Mouse (Mus musculus) CH12.LX (cell line): Measurements from ENCODE around the gene 1700093K21Rik. TPM values are rescaled to one million over a fixed set of nuclear protein-coding genes. Genes with fewer than 3 reads are reported as not detected.
"Not testable (repeated sequence)": the region's sequence is repeated elsewhere in the genome, so short reads cannot be mapped to it uniquely, and the experiment has no call there.

Experiments used
- DNase-seq: peaks from one replicate; pipeline ENCODE4 v3.0.0-alpha.2; 2013; ENCODE audit errors: extremely low read depth
- H3K27ac ChIP-seq: 2 replicates; pipeline ENCODE4 v1.5.1; 2012; ENCODE audit warnings: low read depth, mild to moderate bottlenecking, control low read depth, moderate library complexity; ENCODE audit not compliant: insufficient read depth
- H3K27me3 ChIP-seq: replicated peaks from 2 replicates; pipeline ENCODE3; 2012; ENCODE audit warnings: inconsistent platforms
- H3K36me3 ChIP-seq, 2 experiments: replicated peaks in 1 of 2; 2 replicates each; pipeline versions ENCODE3 to v1.6.1; 2012; ENCODE audit warnings: inconsistent platforms in 1 of 2, low read length in 1 of 2, mild to moderate bottlenecking in 1 of 2, mixed read lengths in 1 of 2, moderate library complexity in 1 of 2; ENCODE audit not compliant: control insufficient read depth in 1 of 2, insufficient read depth in 1 of 2
- H3K4me1 ChIP-seq, 2 experiments: 2 replicates each; pipeline ENCODE4 v1.6.1; 2012; ENCODE audit warnings: inconsistent platforms in 1 of 2, moderate library complexity in 1 of 2; ENCODE audit not compliant: insufficient read depth in 2 of 2, control insufficient read depth in 1 of 2
- H3K4me2 ChIP-seq: 2 replicates; pipeline ENCODE4 v1.6.1; 2012; ENCODE audit warnings: low read depth, mild to moderate bottlenecking, control low read depth; ENCODE audit not compliant: poor library complexity, insufficient read depth, severe bottlenecking
- H3K4me3 ChIP-seq, 3 experiments: fragments of 150-350 bp in 1 of 3; sonication (generic) in 1 of 3; replicated peaks in 1 of 3; 2 replicates each; pipeline versions ENCODE3 to v1.5.1; 2011 to 2012; ENCODE audit warnings: low read depth in 2 of 3, low read length in 2 of 3, mild to moderate bottlenecking in 2 of 3, moderate library complexity in 2 of 3, control low read depth in 1 of 3, improper control_type of control experiment in 1 of 3, inconsistent platforms in 1 of 3, mixed read lengths in 1 of 3; ENCODE audit not compliant: poor library complexity in 1 of 3
- H3K79me2 ChIP-seq: replicated peaks from 2 replicates; pipeline ENCODE4 v1.6.1; 2012; ENCODE audit warnings: mild to moderate bottlenecking, moderate library complexity; ENCODE audit not compliant: control insufficient read depth, poor library complexity, insufficient read depth, severe bottlenecking; ENCODE audit errors: extremely low read depth
- H3K9ac ChIP-seq: 2 replicates; pipeline ENCODE4 v1.6.1; 2012; ENCODE audit warnings: low read depth, mild to moderate bottlenecking, control low read depth, moderate library complexity; ENCODE audit not compliant: insufficient read depth
- H3K9me3 ChIP-seq: replicated peaks from 2 replicates; pipeline ENCODE3; 2012; ENCODE audit warnings: low read length, inconsistent platforms, mixed read lengths
- CHD1 ChIP-seq: IDR thresholded peaks from 2 replicates; pipeline ENCODE4 v1.6.1; 2012; ENCODE audit warnings: low read depth, low read length, improper control_type of control experiment, inconsistent platforms
- CHD2 ChIP-seq: IDR thresholded peaks from 2 replicates; pipeline ENCODE4 v1.6.1; 2011; ENCODE audit warnings: low read length, improper control_type of control experiment
- E2F4 ChIP-seq: IDR thresholded peaks from 2 replicates; pipeline ENCODE4 v1.6.1; 2011; ENCODE audit warnings: low read depth, low read length, improper control_type of control experiment; ENCODE audit not compliant: insufficient replicate concordance
- ETS1 ChIP-seq: conservative IDR thresholded peaks from 2 replicates; pipeline ENCODE4 v1.6.1; 2012; ENCODE audit warnings: low read depth, mild to moderate bottlenecking, inconsistent platforms, low read length, improper control_type of control experiment, moderate library complexity
- IRF4 ChIP-seq: IDR thresholded peaks from 2 replicates; pipeline ENCODE4 v1.6.1; 2014; ENCODE audit warnings: low read depth, mild to moderate bottlenecking, inconsistent platforms, low read length, improper control_type of control experiment
- JUN ChIP-seq: IDR thresholded peaks from 2 replicates; pipeline ENCODE4 v1.6.1; 2011; ENCODE audit warnings: low read depth, mild to moderate bottlenecking, low read length, improper control_type of control experiment, moderate library complexity; ENCODE audit not compliant: insufficient read depth
- JUND ChIP-seq: conservative IDR thresholded peaks from 2 replicates; pipeline ENCODE4 v1.6.1; 2011; ENCODE audit warnings: low read depth, low read length, improper control_type of control experiment
- MEF2A ChIP-seq: IDR thresholded peaks from 2 replicates; pipeline ENCODE4 v1.6.1; 2014; ENCODE audit warnings: low read depth, mild to moderate bottlenecking, inconsistent platforms, low read length, improper control_type of control experiment, borderline replicate concordance
- MYC ChIP-seq: IDR thresholded peaks from 2 replicates; pipeline ENCODE4 v1.6.1; 2011; ENCODE audit warnings: low read depth, mild to moderate bottlenecking, improper control_type of control experiment, low read length
- NRF1 ChIP-seq: IDR thresholded peaks from 2 replicates; pipeline ENCODE4 v1.6.1; 2014; ENCODE audit warnings: low read depth, mild to moderate bottlenecking, inconsistent platforms, low read length, improper control_type of control experiment, moderate library complexity
- POLR2AphosphoS2 ChIP-seq: IDR thresholded peaks from 2 replicates; pipeline ENCODE4 v1.6.1; 2011; ENCODE audit warnings: low read depth, low read length, improper control_type of control experiment
- RCOR1 ChIP-seq: conservative IDR thresholded peaks from 2 replicates; pipeline ENCODE4 v1.6.1; 2012; ENCODE audit warnings: low read depth, mild to moderate bottlenecking, inconsistent platforms, low read length, improper control_type of control experiment
- SMC3 ChIP-seq: IDR thresholded peaks from 2 replicates; pipeline ENCODE4 v1.6.1; 2011; ENCODE audit warnings: low read depth, low read length, improper control_type of control experiment
- USF1 ChIP-seq: IDR thresholded peaks from 2 replicates; pipeline ENCODE4 v1.6.1; 2014; ENCODE audit warnings: low read depth, mild to moderate bottlenecking, inconsistent platforms, low read length, improper control_type of control experiment
- USF2 ChIP-seq: conservative IDR thresholded peaks from 2 replicates; pipeline ENCODE4 v1.6.1; 2011; ENCODE audit warnings: low read depth, low read length, improper control_type of control experiment
- ZC3H11A ChIP-seq: IDR thresholded peaks from 2 replicates; pipeline ENCODE4 v1.6.1; 2012; ENCODE audit warnings: low read depth, mild to moderate bottlenecking, inconsistent platforms, low read length, improper control_type of control experiment
- ZNF384 ChIP-seq: IDR thresholded peaks from 2 replicates; pipeline ENCODE4 v1.6.1; 2012; ENCODE audit warnings: low read depth, low read length, improper control_type of control experiment, inconsistent platforms
- dilution Hi-C: fragments of 300-500 bp; cut with MboI; formaldehyde crosslinking; loops from 2 replicates; pipeline ENCODE4 v1.14.3; 2020; ENCODE audit warnings: low sequenced_read_pairs; ENCODE audit not compliant: extremely low pct_unique_long_range_greater_than_20kb, extremely low pct_ligation_motif_present
- in situ Hi-C: fragments of 300-500 bp; cut with MboI; formaldehyde crosslinking; loops from 3 replicates; pipeline ENCODE4 v1.14.3; 2019; ENCODE audit warnings: low sequenced_read_pairs, low pct_ligation_motif_present, low pct_unique_long_range_greater_than_20kb, mixed read lengths
- polyA plus RNA-seq: library from polyadenylated mRNA; unstranded; fragments of >175 nt; gene quantifications from 2 replicates; pipeline ENCODE4 v1.2.1, GENCODE M21; 2012; ENCODE audit warnings: low read depth; ENCODE audit not compliant: insufficient read length
- total RNA-seq, 2 experiments: library from RNA; depleted of rRNA; stranded (reverse); fragments of 300-350 nt in 1 of 2; fragments of >200 nt in 1 of 2; gene quantifications; 2 replicates each; pipeline ENCODE4 v1.2.3; 2012 to 2014

The 1700093K21Rik gene
- total and polyA plus RNA-seq, 3 experiments, result not detected

DNA sequence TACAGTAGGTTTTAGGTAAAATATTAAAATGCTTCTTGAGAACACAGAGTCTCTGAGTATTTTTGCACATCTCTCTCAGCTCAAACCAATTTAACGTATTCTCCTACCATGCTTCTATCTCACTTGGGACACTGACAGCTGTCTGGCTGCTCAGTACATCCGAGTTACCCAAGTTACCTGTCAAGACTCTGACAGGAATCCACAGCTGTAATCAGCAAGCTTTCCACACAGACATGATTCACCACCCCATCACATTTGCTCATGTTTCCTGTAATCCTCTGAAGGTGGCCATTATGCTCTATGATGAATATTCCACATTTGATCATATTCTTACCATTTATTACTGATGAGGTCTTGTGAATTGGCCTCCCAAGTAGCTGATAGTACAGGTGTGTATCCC lies 5.6 kb downstream of the 1700093K21Rik start:
- dilution Hi-C loops, result no loop called here
- Histone ChIP-seq H3K4me2 (no peak overlapping the region), H3K27ac (no peak overlapping the region), H3K27me3 (no peaks in the 10 kb centered on the region), H3K36me3 (no peaks in the 10 kb centered on the region), H3K9ac (no peak overlapping the region), H3K4me1 (0 out of 4 replicates have a peak, but pooled peaks cover 0 to under 1% of the 10 kb centered on the region in 2 experiments), H3K79me2 (no peaks in the 10 kb centered on the region), H3K9me3 (no peaks in the 10 kb centered on the region), H3K4me3 (no peak overlapping the region)
- TF ChIP-seq POLR2AphosphoS2, result no peak
- no peak for TF ChIP-seq SMC3
- no peak for TF ChIP-seq USF2
- TF ChIP-seq ZC3H11A, result no peak
- no peak for TF ChIP-seq JUND
- no peak for TF ChIP-seq JUN
- TF ChIP-seq ETS1, result no peak
- TF ChIP-seq USF1, result no peak
- TF ChIP-seq MEF2A, result no peak
- no peak for TF ChIP-seq IRF4
- no peak for TF ChIP-seq RCOR1
- TF ChIP-seq CHD1, result no peak
- TF ChIP-seq NRF1, result no peak
- no peak for TF ChIP-seq CHD2
- TF ChIP-seq MYC, result no peak
- no peak for TF ChIP-seq ZNF384
- no peak for TF ChIP-seq E2F4
- in situ Hi-C loops, result no loop called here
- DNase-seq, result no peak

DNA sequence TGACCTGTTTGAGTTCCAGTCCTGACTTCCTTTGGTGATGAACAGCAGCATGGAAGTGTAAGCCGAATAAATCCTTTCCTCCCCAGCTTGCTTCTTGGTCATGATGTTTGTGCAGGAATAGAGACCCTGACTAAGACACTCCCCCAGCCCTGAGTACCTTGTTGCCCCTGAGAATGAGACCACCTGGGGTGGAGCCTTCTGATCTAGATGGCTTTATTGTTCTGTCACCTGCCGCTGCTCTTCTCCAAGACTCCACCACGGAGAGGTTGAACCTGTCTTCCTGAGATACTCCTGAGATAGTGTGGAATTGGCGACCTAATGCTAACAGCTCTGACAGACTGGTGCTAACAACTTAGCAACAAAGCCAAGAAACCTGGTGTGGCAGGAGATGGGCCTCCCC lies 6.2 kb downstream of the 1700093K21Rik start:
- H3K9ac ChIP-seq, dilution Hi-C loops, H3K4me2 ChIP-seq, H3K4me3 ChIP-seq, in situ Hi-C loops, H3K4me1 ChIP-seq, H3K27ac ChIP-seq, H3K27me3 ChIP-seq, DNase-seq, H3K9me3 ChIP-seq, H3K36me3 ChIP-seq, H3K79me2 ChIP-seq: not testable (repeated sequence)

DNA sequence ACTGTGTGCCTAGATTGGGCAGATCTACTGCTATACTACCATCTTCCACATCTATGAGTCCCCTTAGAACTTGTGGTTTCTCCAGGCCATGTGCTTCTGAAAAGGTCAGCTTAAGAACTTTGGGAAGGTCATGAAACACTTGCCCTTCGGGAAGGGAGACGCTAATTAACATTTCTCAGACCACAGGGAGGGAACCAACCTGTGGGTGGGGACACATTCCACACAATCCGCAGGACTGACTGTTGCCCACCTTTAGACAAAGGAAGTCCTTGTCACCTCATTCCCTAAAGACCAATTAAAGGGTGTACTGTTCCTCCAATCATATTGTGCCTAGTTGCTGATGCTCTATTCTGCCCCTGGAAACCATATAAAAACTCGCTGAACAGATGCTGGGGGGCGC lies 16.2 kb downstream of the 1700093K21Rik start:
- H3K4me3 ChIP-seq, H3K79me2 ChIP-seq, dilution Hi-C loops, DNase-seq, H3K36me3 ChIP-seq, H3K9me3 ChIP-seq, H3K9ac ChIP-seq, in situ Hi-C loops, H3K4me2 ChIP-seq, H3K27ac ChIP-seq, H3K27me3 ChIP-seq, H3K4me1 ChIP-seq: not testable (repeated sequence)
